Mouse (Mus musculus) MEL (cell line): ENCODE measurements around the gene Mcub. TPM values are rescaled to one million over a fixed set of nuclear protein-coding genes. Genes with fewer than 3 reads are reported as not detected.

Experiments
- DNase-seq: peaks from one replicate; pipeline ENCODE4 v3.0.0; 2011; ENCODE audit warnings: low read depth, low spot score
- H3K27ac ChIP-seq: 2 replicates; pipeline ENCODE4 v1.5.1; 2012; ENCODE audit warnings: low read depth, mild to moderate bottlenecking, control low read depth, low read length, moderate library complexity; ENCODE audit not compliant: control insufficient read depth
- H3K27me3 ChIP-seq, 2 experiments: fragments of 150-350 bp in 1 of 2; sonication (generic) in 1 of 2; 2 replicates each; pipeline ENCODE4 v1.6.1; 2012; ENCODE audit warnings: low read length in 2 of 2, mild to moderate bottlenecking in 2 of 2, improper control_type of control experiment in 1 of 2, moderate library complexity in 1 of 2; ENCODE audit not compliant: insufficient read depth in 2 of 2, control insufficient read depth in 1 of 2
- H3K36me3 ChIP-seq, 2 experiments: 2 replicates each; pipeline ENCODE4 v1.6.1; 2012 to 2014; ENCODE audit warnings: low read length in 2 of 2, improper control_type of control experiment in 1 of 2, inconsistent platforms in 1 of 2, mild to moderate bottlenecking in 1 of 2; ENCODE audit not compliant: insufficient read depth in 2 of 2, control insufficient read depth in 1 of 2
- H3K4me1 ChIP-seq, 2 experiments: fragments of 150-350 bp in 1 of 2; sonication (generic) in 1 of 2; 2 replicates each; pipeline ENCODE4 v1.6.1; 2012; ENCODE audit warnings: low read length in 2 of 2, improper control_type of control experiment in 1 of 2, mild to moderate bottlenecking in 1 of 2; ENCODE audit not compliant: insufficient read depth in 2 of 2, control insufficient read depth in 1 of 2
- H3K4me3 ChIP-seq, 2 experiments: fragments of 150-350 bp in 1 of 2; sonication (generic) in 1 of 2; 2 replicates each; pipeline ENCODE4 v1.5.1; 2012; ENCODE audit warnings: low read depth in 2 of 2, low read length in 2 of 2, mild to moderate bottlenecking in 2 of 2, moderate library complexity in 2 of 2, control low read depth in 1 of 2, improper control_type of control experiment in 1 of 2; ENCODE audit not compliant: control insufficient read depth in 1 of 2, insufficient read depth in 1 of 2
- H3K79me2 ChIP-seq: 2 replicates; pipeline ENCODE4 v1.6.1; 2012; ENCODE audit warnings: mild to moderate bottlenecking, low read length, moderate library complexity; ENCODE audit not compliant: control insufficient read depth, poor library complexity, insufficient read depth
- H3K9ac ChIP-seq: 2 replicates; pipeline ENCODE4 v1.6.1; 2012; ENCODE audit warnings: low read depth, mild to moderate bottlenecking, control low read depth, low read length, moderate library complexity; ENCODE audit not compliant: control insufficient read depth, poor library complexity, severe bottlenecking
- H3K9me3 ChIP-seq: fragments of 150-350 bp; sonication (generic); replicated peaks from 2 replicates; pipeline ENCODE4 v1.6.1; 2012; ENCODE audit warnings: mild to moderate bottlenecking, low read length, improper control_type of control experiment, moderate library complexity; ENCODE audit not compliant: insufficient read depth
- BHLHE40 ChIP-seq: IDR thresholded peaks from 2 replicates; pipeline ENCODE4 v1.6.1; 2012; ENCODE audit warnings: low read depth, mild to moderate bottlenecking, inconsistent platforms, low read length, improper control_type of control experiment, borderline replicate concordance
- CHD1 ChIP-seq: IDR thresholded peaks from 2 replicates; pipeline ENCODE4 v1.6.1; 2012; ENCODE audit warnings: low read depth, mild to moderate bottlenecking, inconsistent platforms, low read length, improper control_type of control experiment
- CTCF ChIP-seq, 3 experiments: IDR thresholded peaks in 2 of 3; conservative IDR thresholded peaks in 1 of 3; 2 replicates each; pipeline ENCODE4 v1.5.1; 2011 to 2012; ENCODE audit warnings: low read length in 3 of 3, low read depth in 2 of 3, mild to moderate bottlenecking in 2 of 3, improper control_type of control experiment in 1 of 3, inconsistent platforms in 1 of 3, mixed read lengths in 1 of 3, moderate library complexity in 1 of 3; ENCODE audit not compliant: control insufficient read depth in 1 of 3, insufficient read depth in 1 of 3, poor library complexity in 1 of 3, severe bottlenecking in 1 of 3
- E2F4 ChIP-seq: IDR thresholded peaks from 2 replicates; pipeline ENCODE4 v1.6.1; 2011; ENCODE audit warnings: low read depth, low read length, improper control_type of control experiment, borderline replicate concordance
- GABPA ChIP-seq: IDR thresholded peaks from 2 replicates; pipeline ENCODE4 v1.6.1; 2012; ENCODE audit warnings: low read depth, mild to moderate bottlenecking, inconsistent platforms, low read length, improper control_type of control experiment, moderate library complexity
- GATA1 ChIP-seq: IDR thresholded peaks from 2 replicates; pipeline ENCODE4 v1.6.1; 2011; ENCODE audit warnings: low read depth, low read length, improper control_type of control experiment
- JUND ChIP-seq: IDR thresholded peaks from 2 replicates; pipeline ENCODE4 v1.6.1; 2011; ENCODE audit warnings: low read depth, mild to moderate bottlenecking, improper control_type of control experiment, low read length
- KAT2A ChIP-seq: conservative IDR thresholded peaks from 2 replicates; pipeline ENCODE4 v1.6.1; 2012; ENCODE audit warnings: low read depth, low read length, improper control_type of control experiment, inconsistent platforms
- MXI1 ChIP-seq: IDR thresholded peaks from 2 replicates; pipeline ENCODE4 v1.6.1; 2011; ENCODE audit warnings: mild to moderate bottlenecking, low read depth, low read length, improper control_type of control experiment
- MYB ChIP-seq: IDR thresholded peaks from 2 replicates; pipeline ENCODE4 v1.6.1; 2011; ENCODE audit warnings: mild to moderate bottlenecking, low read depth, low read length, improper control_type of control experiment
- MYC ChIP-seq: IDR thresholded peaks from 2 replicates; pipeline ENCODE4 v1.6.1; 2011; ENCODE audit warnings: low read depth, mild to moderate bottlenecking, low read length, improper control_type of control experiment, moderate library complexity
- NRF1 ChIP-seq: IDR thresholded peaks from 2 replicates; pipeline ENCODE4 v1.6.1; 2014; ENCODE audit warnings: low read depth, mild to moderate bottlenecking, inconsistent platforms, low read length, improper control_type of control experiment, moderate library complexity; ENCODE audit not compliant: poor library complexity, insufficient read depth, severe bottlenecking
- POLR2A ChIP-seq, 2 experiments: IDR thresholded peaks; 2 replicates each; pipeline ENCODE4 v1.6.1; 2011 to 2012; ENCODE audit warnings: low read length in 2 of 2, mild to moderate bottlenecking in 2 of 2, control low read depth in 1 of 2, improper control_type of control experiment in 1 of 2, low read depth in 1 of 2, moderate library complexity in 1 of 2; ENCODE audit not compliant: control insufficient read depth in 1 of 2, insufficient read depth in 1 of 2, poor library complexity in 1 of 2
- RAD21 ChIP-seq: IDR thresholded peaks from 2 replicates; pipeline ENCODE4 v1.6.1; 2011; ENCODE audit warnings: mild to moderate bottlenecking, low read depth, low read length, improper control_type of control experiment
- RCOR1 ChIP-seq: IDR thresholded peaks from 2 replicates; pipeline ENCODE4 v1.6.1; 2012; ENCODE audit warnings: low read depth, mild to moderate bottlenecking, inconsistent platforms, low read length, improper control_type of control experiment
- TAL1 ChIP-seq: IDR thresholded peaks from 2 replicates; pipeline ENCODE4 v1.6.1; 2012; ENCODE audit warnings: mild to moderate bottlenecking, inconsistent platforms, low read length, moderate library complexity, mixed read lengths
- TCF12 ChIP-seq: IDR thresholded peaks from 2 replicates; pipeline ENCODE4 v1.6.1; 2014; ENCODE audit warnings: low read depth, mild to moderate bottlenecking, inconsistent platforms, low read length, improper control_type of control experiment, moderate library complexity
- UBTF ChIP-seq: IDR thresholded peaks from 2 replicates; pipeline ENCODE4 v1.6.1; 2012; ENCODE audit warnings: low read depth, mild to moderate bottlenecking, inconsistent platforms, low read length, improper control_type of control experiment, moderate library complexity, borderline replicate concordance; ENCODE audit not compliant: insufficient read depth
- ZMIZ1 ChIP-seq: IDR thresholded peaks from 2 replicates; pipeline ENCODE4 v1.6.1; 2012; ENCODE audit warnings: low read depth, mild to moderate bottlenecking, inconsistent platforms, low read length, improper control_type of control experiment, moderate library complexity
- polyA plus RNA-seq, 2 experiments: library from polyadenylated mRNA; stranded (reverse) in 1 of 2; unstranded in 1 of 2; fragments of >175 nt in 1 of 2; fragments of >200 nt in 1 of 2; gene quantifications; 2 replicates each; pipeline versions ENCODE4 v1.2.1 to v1.2.4; 2012; ENCODE audit warnings: low replicate concordance in 2 of 2, low read depth in 1 of 2; ENCODE audit not compliant: insufficient read length in 2 of 2, insufficient read depth in 1 of 2, missing spikeins in 1 of 2
- total RNA-seq: library from RNA; depleted of rRNA; stranded (reverse); fragments of 300-350 nt; gene quantifications from 2 replicates; pipeline ENCODE4 v1.2.3, GENCODE M21; 2012

The Mcub gene
- total and polyA plus RNA-seq, 3 experiments, result not detected

DNA sequence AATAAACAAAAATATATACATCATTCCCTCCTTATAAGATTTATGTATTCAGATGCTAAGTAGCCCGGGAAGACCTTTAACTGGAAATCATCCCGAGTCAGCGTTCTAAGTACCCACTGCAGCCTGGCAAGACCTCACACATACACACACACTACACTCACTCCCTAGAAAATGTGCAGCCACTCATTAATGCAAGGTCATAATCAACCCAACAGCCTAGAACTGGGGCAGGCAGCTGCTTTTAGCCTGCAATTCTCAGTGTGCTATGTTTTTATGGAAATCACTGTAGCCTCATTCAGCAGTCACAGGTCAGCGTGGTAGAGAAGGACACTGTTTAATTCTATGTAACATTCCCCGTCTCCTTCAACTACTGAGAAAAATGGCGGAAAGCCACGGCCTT is 36.1 kb upstream of the Mcub start:
- no peak for TF ChIP-seq E2F4
- no peak for TF ChIP-seq MYB
- no peak for TF ChIP-seq KAT2A
- no peak for TF ChIP-seq GATA1
- H3K27me3 ChIP-seq, result no peaks in the 10 kb centered on the region
- no peaks in the 10 kb centered on the region for H3K9me3 ChIP-seq
- no peaks in the 10 kb centered on the region for H3K79me2 ChIP-seq
- no peak overlapping the region for H3K4me3 ChIP-seq
- no peak overlapping the region for H3K27ac ChIP-seq
- peaks cover 0 to 10% of the 10 kb centered on the region in 2 experiments; a peak in 2 of 4 replicates for H3K36me3 ChIP-seq
- no peak for DNase-seq
- H3K4me1 ChIP-seq, result no peaks in the 10 kb centered on the region
- no peak overlapping the region for H3K9ac ChIP-seq

DNA sequence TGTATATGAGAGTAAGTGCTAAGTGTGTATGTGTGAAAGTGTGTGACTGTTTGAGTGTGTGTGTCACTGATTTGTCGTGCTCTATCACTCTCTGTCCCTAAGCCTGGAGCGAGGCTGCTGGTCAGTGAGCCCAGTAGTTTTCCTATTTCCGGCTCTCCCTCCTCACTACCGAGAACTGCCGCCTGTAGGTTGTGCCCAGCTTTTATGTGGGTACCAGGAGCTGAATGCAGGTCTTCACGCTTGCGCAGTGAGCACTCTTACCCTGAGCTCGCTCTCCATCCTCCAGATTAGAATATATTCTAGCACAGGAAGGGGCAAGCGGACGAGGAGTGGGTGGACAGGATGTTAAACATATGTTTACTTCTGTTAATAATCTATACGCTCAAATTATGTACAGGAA is 30.9 kb upstream of the Mcub start:
- Histone ChIP-seq H3K9ac (no peak overlapping the region), H3K9me3 (no peaks in the 10 kb centered on the region), H3K36me3 (peaks cover 0 to 7% of the 10 kb centered on the region in 2 experiments; a peak in 2 of 4 replicates), H3K4me3 (no peak overlapping the region), H3K27me3 (no peaks in the 10 kb centered on the region), H3K79me2 (no peaks in the 10 kb centered on the region), H3K4me1 (no peaks in the 10 kb centered on the region), H3K27ac (no peak overlapping the region)
- DNase-seq, result no peak
- TF ChIP-seq TCF12 (no peak), MXI1 (no peak), RCOR1 (no peak), ZMIZ1 (no peak), JUND (no peak), CTCF (IDR thresholded peaks at IDR 0.05 in 2 of 3, conservative IDR thresholded peaks at IDR 0.05 in 1 of 3; ENCODE audit: control insufficient read depth in 1 of 3, insufficient read depth in 1 of 3, low read depth in 2 of 3, low read length in 3 of 3, poor library complexity in 1 of 3, severe bottlenecking in 1 of 3) (no peak), TAL1 (no peak), UBTF (no peak), MYC (no peak), GABPA (no peak), CHD1 (no peak), POLR2A (IDR thresholded peaks at IDR 0.05; ENCODE audit: control insufficient read depth in 1 of 2, insufficient read depth in 1 of 2, low read depth in 1 of 2, low read length in 2 of 2, poor library complexity in 1 of 2) (no peak)

DNA sequence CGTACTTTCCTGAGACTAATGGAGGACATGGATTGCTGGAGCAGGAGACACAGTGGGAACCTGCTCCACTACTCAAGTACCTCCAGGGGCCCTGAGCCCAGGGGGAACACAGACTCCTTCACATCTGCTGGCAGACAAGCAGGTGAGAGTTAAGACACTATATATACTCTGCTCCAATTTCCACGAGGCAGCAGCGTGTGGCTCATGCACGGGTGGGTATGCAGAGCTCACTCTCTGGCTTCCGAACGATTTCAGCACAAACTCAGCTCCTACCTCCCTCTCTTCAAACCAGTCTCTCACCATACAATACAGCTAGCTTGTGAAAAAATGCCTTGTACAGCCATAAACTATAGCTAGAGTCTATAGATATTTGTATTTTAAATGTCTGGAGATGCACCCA is 28.5 kb upstream of the Mcub start:
- H3K79me2 ChIP-seq, result no peaks in the 10 kb centered on the region
- H3K4me3 ChIP-seq, result no peak overlapping the region
- no peaks in the 10 kb centered on the region for H3K9me3 ChIP-seq
- H3K27me3 ChIP-seq, result no peaks in the 10 kb centered on the region
- H3K27ac ChIP-seq, result no peak overlapping the region
- H3K9ac ChIP-seq, result no peak overlapping the region
- no peak for DNase-seq
- H3K36me3 ChIP-seq, result peaks cover 0 to 7% of the 10 kb centered on the region in 2 experiments; a peak in 2 of 4 replicates
- TF ChIP-seq TAL1, result no peak
- TF ChIP-seq NRF1, result no peak
- TF ChIP-seq KAT2A, result no peak
- no peak for TF ChIP-seq BHLHE40
- no peak for TF ChIP-seq RAD21
- no peaks in the 10 kb centered on the region for H3K4me1 ChIP-seq
